Mouse (Mus musculus) natural killer cell, adult 2 months (primary cell): ENCODE measurements around the gene Gm10203.
"Not testable (repeated sequence)": the region's sequence is repeated elsewhere in the genome, so short reads cannot be mapped to it uniquely, and the experiment has no call there.

Experiments used
- DNase-seq, 2 experiments: peaks; one replicate each; pipeline ENCODE4 v3.0.0; 2022; ENCODE audit warnings: low spot score in 2 of 2

The Gm10203 gene

DNA sequence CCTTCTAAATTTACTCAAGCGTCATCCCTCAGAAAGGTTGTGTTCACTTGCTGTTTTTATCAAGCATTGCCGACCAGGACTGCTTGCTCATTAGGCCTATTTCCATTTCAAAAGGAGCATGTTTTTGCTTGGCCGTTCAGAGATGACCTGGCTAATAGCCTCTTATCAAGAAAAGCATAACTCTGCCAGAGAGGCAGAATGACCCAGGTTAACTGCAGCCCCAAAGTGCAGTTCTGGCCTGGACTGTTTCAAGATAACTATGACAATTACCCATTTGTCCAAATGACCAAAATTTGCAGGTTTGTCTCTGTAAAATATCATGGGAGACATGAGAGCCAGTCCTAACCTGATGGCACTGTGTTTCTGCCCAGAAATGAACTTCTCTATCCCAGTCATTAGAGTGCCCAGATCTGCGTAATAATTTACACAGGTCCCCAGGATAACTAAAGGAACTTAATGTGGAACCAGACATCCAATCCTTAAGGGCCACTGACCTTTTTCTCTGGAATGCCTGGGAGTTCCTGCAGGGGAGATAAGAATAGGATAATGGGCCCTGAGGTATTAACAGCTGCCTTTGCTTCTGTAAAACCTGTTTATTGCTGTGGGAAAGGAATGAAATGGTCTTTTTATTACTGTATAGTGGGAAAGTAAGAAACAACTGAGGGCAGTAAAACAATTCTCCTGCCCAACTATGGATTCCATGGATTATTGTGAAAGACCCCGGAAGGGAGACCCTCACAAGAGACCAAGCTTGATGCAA is 4.6 kb downstream of the Gm10203 start:
- DNase-seq: no peak

DNA sequence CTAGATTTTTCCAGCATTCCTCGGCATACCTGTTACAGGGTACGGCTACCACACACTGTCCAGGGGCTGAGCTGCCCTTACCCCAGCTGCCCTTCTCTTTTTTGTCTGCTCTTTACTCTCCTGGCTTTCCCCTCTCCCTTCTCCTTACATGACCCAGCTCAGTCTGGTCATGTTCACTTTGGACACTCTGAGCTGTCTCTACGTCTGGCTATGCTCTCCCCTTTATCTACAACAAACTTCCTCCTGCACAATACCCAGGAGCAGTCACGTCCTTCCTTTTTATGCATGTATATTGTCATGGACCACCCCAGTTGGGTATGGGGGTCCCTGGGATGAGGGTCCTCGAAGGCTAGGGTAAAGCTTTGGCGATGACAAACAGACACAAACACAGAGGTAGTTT is 5.7 kb downstream of the Gm10203 start:
- no peak for DNase-seq

DNA sequence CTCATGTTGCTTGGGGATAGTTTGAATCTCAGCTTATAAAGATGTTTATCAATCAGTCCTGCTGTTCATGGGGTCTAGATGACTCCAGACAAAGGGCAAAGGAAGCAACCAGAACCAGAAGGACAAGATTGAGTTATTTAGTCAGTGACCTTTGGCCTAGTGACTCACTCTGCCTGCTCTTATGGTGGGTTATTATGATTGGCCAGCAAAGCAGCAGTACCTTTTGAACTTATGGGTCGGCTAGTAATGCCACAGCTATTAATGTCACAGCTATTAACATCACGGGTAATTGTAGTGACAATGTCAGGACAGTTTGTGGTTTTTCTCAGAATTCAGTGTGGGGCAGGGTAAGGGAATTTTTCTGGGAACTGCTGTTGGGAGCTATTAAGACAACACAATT is 8.0 kb downstream of the Gm10203 start:
- no peak for DNase-seq

DNA sequence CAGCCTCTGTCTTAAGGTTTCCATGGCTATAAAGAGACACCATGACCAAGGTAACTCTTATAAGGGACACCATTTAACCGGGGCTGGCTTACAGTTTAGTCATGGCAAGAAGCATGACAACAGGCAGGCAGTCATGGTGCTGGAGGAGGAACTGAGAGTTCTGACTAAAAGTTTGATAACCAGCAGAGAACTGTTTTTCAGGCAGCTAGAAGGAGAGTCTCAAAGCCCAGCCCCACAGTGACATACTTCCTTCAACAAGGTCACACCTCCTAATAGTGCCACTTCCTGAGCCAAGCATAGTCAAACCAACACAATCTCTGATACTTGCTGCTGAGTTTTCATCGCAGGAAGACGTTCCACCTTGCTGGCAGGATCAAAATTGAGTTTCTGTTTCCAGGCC is 9.0 kb downstream of the Gm10203 start:
- DNase-seq: peak; percentile 52 to 61

DNA sequence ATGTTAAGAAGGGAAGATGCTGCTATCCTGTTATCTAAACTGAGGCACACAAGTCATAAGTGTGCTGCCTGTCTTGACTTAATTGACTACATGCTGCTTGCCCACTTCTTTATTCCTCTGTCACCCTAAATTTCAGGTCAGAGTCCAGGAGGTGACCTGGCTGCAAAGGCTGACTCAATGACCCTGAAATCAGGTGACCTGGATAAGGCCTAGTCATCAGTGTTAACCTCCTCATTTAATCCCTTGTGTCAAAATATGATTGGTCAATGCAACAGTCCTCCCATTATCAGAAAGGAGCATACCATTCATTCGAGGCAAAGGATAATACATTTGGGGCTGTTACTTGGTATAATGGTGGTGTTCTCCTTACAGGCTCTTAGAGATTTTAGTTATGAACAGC is 9.5 kb downstream of the Gm10203 start, which contains the start of gene Etfbkmt:
Etfbkmt (plus strand) TSS at position 379 of the 400 bp plus-strand sequence.
- DNase-seq: no peak

DNA sequence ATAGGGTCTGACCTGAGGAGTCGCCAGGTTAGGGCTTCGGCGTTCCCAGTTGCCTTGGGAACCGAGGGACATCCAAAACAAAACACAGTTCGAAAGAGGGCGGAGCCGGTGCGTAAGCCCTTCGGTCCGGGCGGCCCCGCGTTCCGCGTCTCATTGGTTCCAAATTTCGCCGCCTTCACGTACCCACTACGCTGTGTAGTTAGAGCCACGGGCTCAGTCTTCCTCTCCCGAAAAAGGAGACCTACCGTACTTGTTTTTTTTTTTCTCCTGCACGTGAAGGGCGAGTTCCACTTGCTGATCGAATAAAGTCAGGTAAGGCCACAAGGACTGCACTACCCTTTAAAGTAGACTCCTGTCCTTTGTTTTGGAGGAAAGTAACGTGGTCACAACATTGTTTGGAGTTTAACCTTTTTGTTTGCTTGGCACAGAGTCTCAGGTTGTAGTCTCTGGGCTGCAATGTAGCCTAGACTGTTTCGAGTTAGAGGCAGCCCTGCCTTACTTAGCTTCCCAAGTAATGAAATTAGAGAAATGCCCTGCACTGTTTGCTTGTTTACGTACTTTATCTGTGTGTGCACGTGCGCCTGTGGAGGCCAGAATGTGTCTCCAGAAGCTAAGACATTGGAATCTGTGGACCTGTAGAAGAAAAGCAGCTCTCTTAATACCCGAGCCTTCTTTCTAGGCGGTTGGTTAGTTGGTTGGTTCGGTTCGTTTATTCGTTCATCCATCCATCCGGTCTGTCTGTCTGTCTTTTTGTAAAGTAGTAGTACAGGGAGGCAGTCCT is 11.6 kb downstream of the Gm10203 start:
- peak; percentile 88 to 91 for DNase-seq

DNA sequence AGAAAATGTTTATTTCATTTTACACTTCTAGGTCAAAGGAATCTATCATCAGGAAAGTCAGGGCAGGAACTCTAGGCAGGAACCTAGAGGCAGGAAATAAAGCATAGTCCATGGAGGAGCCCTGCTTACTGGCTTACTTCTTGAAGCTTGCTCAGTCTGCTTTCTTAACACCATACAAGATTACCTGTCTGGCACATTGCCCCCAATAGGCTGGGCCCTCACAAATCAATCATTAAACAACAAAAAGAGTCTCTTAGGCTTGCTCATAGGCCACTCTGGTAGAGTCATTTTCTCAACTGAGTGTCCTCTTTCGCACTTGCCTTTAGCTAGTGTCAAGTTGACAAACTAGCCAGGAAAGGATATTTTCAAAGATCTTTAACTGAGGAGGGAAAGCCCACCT is 15.2 kb downstream of the Gm10203 start:
- no peak for DNase-seq

DNA sequence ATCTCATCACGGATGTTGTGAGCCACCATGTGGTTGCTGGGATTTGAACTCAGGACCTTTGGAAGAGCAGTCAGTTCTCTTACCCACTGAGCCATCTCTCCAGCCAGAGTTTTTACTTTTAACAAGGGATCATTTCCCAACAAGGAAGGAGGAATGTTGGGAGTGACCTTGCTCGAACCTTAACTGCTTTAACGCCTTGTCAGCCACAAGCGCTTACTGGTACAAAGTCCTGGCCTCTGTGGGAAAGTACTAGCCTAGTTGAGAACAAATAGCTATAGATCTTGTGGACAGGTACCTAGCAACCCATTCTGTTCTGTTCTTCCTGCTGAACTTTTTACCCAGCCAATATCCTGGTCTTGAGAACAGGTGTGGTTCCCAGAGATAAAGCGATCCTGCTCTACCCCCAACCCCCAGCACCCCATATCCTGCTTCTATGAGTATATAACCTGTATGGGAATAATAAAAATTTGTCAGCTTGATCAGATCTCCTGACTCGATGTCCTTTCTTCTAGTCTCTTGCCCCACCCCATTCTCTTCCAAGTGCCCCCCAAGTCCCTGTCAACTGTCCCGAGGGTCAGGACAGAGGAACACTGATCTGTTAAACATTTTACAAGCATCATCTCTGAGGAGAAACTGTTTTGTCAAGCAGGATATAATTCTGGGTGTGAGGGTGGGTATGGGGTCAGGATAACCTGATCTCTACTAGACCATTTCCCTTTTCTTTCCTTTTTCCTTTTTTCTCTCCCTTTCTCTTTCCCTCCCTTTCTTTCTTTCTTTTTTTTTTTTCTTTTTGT is 18.7 kb downstream of the Gm10203 start:
- no peak for DNase-seq

DNA sequence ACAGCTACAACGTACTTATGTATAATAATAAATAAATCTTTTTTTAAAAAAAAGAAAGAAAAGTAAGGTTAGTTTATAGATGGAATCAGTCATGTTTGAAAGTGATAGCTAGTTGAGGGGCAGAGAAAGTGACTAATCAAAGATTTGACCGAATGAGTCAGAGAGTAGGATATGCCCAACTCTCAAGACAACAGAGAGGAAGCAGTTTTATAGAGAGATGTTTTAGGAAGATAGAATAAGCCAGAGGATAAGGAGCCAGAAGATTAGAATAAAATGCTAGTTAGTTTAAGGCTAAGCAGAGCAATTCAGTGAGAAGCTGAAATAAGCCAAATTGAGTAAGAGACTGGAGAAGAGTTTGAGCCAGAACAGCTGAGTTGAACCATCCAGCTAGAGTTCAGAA is 22.1 kb downstream of the Gm10203 start:
- no peak for DNase-seq

DNA sequence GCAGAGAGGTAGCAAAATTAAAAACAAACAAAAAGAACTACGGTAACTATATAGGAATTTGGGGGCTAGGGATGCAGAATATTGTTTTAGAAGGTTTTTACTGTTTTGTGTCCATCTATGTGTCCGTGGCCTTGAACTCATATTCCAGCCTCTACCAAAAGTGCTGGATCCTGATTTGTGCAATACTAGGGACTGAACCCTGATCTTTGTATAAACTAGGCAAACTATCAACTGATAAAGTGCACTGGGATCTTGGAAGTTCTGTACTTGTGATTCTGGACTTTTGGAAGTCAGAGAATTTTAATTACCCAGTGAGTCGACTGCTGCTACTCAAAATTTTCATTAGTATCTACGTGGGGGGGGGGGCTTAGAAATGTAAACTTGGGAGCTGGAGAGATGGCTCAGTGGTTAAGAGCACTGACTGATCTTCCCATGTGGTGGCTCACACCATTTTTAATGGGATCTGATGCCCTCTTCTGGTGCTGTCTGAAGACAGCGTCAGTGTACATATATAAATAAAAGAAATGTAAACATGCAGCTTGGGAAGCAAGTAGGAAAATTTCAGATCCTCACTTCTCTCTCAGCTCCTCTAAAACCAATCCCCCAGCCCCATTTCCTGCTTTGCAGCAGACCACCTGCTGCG is 23.6 kb downstream of the Gm10203 start:
- DNase-seq: no peak

DNA sequence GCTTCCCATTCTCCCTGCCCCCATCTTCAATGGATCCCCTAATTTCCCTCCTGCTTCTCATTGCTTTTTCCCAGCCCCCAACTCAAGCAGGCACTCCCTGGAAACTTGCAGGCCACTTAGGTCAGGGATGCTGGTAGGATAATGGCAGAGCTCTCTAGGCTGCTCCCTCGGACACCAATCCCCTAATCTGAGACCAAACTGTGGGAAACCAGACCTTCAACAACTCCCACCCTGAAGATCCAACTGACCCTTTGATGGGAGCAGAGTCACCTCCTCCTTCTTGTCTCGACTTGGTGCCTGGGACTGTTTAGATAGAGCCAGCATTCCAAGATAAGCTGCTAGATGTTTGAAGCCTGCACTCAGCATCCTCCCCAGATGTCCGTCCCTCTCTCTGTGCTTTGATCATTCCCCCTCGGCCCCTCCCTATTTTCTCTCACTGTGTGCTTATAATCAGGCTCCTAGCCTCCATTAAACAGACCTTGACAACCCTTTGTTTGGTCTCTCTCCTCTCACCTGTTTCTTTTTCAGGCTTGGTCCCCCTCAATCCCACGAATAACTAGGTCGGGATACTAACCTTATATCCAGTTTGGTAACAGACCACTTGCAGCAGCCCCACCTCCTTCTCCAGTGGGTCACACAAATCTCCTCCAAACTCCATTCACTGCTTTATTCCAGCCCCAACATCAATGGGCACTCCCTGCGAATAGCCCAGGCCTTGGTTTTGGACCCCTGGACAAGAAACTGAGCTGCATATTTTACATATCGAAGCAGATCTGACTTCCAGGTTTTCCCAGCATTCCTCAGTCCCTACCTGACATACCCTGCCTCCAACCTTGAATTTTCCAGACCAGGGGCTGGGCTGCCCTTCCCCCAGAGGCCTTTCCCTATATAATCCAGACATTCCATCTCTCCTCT is 24.4 kb downstream of the Gm10203 start:
- DNase-seq: no peak

DNA sequence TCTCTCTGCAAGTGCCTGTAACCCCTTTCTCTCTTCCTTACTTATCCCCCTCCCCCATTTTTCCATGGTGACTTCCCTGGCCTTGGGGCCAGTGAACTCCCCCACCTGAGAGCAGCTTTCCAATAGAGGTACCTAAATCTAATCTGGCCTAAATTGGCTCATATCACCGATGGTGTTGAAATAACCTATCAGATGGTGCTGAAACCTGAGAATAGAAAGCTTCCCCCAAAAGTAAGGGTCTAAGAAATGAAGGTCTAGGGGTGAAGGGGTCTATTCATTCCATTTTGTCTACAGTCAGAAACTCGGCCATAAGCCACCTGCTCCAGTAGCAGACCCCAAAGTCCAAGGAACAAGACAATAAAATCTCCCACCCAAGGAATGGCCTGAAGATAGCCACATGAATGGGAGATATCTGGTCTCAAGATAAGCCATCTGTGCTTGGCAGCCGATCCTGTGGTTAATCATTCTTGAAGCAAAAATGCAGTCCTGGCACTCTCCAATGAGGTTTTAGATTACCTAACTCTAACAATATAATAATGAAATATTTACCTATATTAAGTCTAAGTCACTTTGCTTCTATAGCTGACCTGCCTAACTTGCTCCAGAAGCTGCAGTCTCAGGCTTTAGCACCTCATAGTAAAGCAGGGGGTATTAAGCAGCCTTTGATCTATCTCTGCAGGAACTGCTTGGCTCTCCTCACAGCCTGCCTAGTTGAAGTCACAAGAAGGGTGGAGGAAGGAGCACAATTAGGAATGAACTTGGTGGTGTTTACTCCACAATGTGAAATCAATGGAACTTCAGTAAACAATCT is 25.3 kb downstream of the Gm10203 start:
- no peak for DNase-seq

DNA sequence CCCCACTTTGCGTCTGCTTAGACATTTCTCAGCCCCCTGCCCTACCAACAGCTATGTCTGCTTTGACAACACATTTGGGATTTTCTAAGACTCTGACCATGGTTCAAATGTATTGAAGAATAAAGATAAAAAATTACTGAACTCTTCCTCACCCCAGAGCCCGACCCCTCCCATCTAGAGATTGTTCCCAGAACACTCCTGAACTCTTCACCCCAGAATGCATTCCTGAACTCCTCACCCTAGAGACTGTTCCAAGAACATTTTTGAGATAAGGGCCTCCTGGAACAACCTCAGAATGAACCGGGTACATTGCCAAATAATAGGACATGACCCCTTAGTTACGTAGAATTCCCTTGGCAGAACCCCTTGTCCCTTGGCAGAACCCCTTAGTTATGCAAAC is 37.1 kb downstream of the Gm10203 start:
- not testable (repeated sequence) for DNase-seq

DNA sequence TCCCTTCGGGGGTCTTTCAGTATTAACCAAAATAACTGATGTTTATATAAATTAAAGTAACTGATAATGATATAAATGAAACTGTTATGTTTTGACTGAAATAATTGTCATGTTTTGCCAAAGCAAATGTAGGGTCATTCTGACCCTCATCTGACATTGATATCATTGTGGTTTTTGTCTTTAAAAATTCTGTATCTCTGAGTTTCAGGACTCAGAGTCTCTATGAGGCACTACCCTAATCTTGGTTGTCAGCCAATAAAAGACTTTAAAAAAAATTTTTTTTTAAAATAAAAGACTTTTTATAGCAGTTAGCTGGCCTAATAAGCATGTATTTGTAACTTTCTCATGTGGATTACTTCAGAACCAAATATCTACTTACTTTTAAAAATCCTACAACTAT is 37.7 kb downstream of the Gm10203 start:
- no peak for DNase-seq

DNA sequence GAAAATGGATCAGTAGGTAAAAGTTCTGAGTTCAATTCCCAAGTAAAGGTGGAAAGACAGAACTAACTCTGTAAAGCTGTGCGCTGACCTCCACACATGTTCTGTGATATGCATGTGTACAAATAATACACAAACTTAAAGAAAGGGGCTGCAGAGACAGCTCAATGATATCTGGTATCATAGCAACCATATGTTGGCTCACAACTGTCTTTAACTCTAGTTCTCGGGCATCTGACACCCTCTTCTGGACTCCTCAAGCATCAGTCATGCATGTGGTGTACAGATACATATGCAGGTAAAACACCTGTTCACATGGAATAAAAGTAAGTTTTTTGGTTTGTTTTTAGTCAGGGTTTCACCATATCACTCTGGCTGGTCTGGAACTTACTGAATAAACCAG is 38.5 kb downstream of the Gm10203 start:
- no peak for DNase-seq

DNA sequence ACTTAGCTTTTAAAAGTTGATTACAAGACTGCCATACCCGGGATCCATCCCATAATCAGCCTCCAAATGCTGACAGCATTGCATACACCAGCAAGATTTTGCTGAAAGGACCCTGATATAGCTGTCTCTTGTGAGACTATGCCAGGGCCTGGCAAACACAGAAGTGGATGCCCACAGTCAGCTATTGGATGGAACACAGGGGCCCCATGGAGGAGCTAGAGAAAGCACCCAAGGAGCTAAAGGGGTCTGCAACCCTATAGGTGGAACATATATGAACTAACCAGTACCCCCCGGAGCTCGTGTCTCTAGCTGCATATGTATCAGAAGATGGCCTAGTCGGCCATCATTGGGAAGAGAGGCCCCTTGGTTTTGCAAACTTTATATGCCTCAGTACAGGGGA is 40.0 kb downstream of the Gm10203 start:
- DNase-seq: not testable (repeated sequence)

DNA sequence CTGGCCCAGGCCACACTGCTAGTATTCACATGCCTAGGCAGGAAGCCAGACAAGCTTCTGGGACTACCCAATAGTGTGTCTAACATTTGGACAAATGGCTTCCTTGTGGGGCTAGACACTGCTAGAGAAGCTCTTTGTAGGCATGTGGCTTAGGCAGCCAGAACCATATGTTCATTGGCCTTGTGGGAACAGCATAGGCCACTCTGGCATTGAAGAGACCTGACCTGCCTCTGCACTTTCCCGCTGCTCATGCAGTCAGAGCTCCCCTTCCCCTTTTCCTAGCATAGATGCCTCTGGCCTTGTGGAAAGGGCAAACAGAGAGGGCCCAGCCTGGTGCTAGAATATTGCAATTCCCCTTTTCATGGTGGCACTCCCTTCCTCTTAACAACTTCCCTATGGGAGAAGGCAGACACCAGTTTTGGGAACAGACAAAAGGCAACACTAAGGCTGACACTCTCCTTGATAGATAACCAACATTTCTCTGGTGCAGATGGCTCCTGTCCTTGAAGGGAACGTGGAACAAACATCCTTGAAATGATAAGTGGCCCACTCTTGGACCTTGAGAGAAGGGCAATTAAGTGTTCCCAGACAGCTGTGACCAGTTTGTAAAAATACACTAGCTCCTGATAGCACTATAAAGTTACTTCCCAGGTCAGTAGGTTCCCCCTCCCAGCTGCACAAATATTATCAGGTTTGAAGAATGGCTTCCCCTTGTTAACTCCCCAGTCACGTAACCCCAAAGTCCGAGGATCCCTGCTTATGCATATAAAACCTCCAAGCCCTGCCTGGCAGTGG is 44.1 kb downstream of the Gm10203 start:
- no peak for DNase-seq

DNA sequence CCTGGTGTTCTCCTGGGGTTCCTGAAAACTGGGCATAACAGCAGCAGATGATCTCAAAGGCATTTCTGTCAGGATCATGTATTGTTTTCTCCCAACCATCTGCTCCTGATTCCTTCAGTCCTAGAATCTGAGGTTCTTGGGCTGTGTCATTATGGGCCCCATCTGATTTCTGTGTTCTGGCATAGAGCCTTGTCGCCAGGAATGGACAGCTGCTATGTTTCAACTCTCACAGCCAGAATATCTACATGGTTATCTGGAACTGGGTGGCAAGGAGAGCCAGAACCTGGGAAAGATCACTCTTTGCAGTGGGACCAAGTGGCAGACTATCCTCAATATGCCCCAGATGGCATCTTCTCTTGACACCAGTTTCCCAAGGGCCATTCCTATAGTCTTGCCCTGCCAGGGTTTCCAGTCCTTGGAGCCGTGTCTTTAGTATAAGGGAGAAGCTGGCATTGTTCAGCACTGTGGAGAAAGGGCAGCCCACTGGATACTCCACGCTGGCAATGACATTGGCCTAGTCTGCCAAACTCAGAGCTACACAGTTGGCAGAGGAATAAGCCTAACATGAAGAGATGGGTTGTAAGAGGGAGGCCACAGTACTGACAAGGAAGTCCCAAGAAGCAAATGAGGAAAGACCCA is 45.1 kb downstream of the Gm10203 start:
- no peak for DNase-seq

DNA sequence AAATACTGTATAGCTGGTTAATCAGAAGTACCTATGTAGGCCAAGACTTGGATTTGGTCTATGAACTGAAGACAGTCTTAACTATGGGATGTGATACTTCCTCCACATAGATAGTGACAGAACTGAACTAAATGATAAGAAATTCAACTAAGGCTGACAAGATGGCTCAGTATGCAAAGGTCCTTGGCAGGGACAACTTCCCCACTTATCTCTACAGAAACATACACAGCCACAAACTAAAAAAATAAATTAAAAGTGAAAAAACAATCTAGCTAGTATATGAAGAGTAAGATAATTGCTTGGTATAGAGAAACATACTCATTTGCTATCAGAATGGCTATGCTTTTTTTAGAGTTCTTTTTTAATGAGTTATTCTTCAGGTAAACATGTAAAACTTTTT is 49.1 kb downstream of the Gm10203 start:
- no peak for DNase-seq
